Mouse (Mus musculus) neural tube, embryonic 14.5 days (tissue): Measurements from ENCODE around the gene Fbxl3. TPM values are rescaled to one million over a fixed set of nuclear protein-coding genes. Genes with fewer than 3 reads are reported as not detected.

Experiments used
- ATAC-seq: fragments of 200-750 bp; cut with Nextera tagmentation; 2 replicates; pipeline ENCODE4 v1.8.0; 2017; ENCODE audit warnings: low read depth, mild to moderate bottlenecking, moderate TSS enrichment, moderate library complexity
- H3K27ac ChIP-seq: fragments of 300-500 bp; sonication (generic); 2 replicates; pipeline ENCODE4 v1.5.1; 2014; ENCODE audit warnings: low read depth, mild to moderate bottlenecking, control low read depth, low read length, moderate library complexity, mixed read lengths
- H3K27me3 ChIP-seq: fragments of 300-500 bp; sonication (generic); 2 replicates; pipeline ENCODE4 v1.6.1; 2014; ENCODE audit warnings: low read length; ENCODE audit not compliant: control insufficient read depth, insufficient read depth
- H3K36me3 ChIP-seq: fragments of 300-500 bp; sonication (generic); 2 replicates; pipeline ENCODE4 v1.6.1; 2014; ENCODE audit warnings: low read length, mixed read lengths; ENCODE audit not compliant: control insufficient read depth, insufficient read depth
- H3K4me1 ChIP-seq: fragments of 300-500 bp; sonication (generic); 2 replicates; pipeline ENCODE4 v1.6.1; 2014; ENCODE audit warnings: low read length; ENCODE audit not compliant: control insufficient read depth, insufficient read depth
- H3K4me2 ChIP-seq: fragments of 300-500 bp; sonication (generic); 2 replicates; pipeline ENCODE4 v1.6.1; 2014; ENCODE audit warnings: mild to moderate bottlenecking, low read depth, low read length, control low read depth
- H3K4me3 ChIP-seq: fragments of 300-500 bp; sonication (generic); 2 replicates; pipeline ENCODE4 v1.5.1; 2014; ENCODE audit warnings: low read depth, low read length, control low read depth, mixed read lengths
- H3K9ac ChIP-seq: fragments of 300-500 bp; sonication (generic); replicated peaks from 2 replicates; pipeline ENCODE4 v1.6.1; 2014; ENCODE audit warnings: low read depth, mild to moderate bottlenecking, control low read depth, low read length, mixed read lengths
- H3K9me3 ChIP-seq: fragments of 300-500 bp; sonication (generic); 2 replicates; pipeline ENCODE4 v1.6.1; 2016; ENCODE audit warnings: low read length; ENCODE audit not compliant: control insufficient read depth
- WGBS: fragments of 180-500 bp; shearing (Covaris S2); extraction: QIAGEN DNeasy Blood & Tissue Kit; methylation state at CpG from one replicate; pipeline ENCODE4 v1.1.7; 2014; 5-methylcytosine and 5-hydroxymethylcytosine counted together
- polyA plus RNA-seq: library from polyadenylated mRNA; unstranded; fragments of >200 nt; fragmentation: Nextera tagmentation; extraction: Ambion mirVana; gene quantifications from 2 replicates; pipeline ENCODE4 v1.2.1, GENCODE M21; 2014

Gene Fbxl3
- polyA plus RNA-seq, 1 experiment from 2014 or later = 30.6 TPM

- H3K27ac ChIP-seq = no peak overlapping the region
- 87% methylated on average over 10 of the region's 10 CpGs for WGBS
- no peak overlapping the region for H3K4me3 ChIP-seq
- H3K4me1 ChIP-seq = no peaks in the 10 kb centered on the region
- no peak overlapping the region for H3K4me2 ChIP-seq
- H3K9ac ChIP-seq = no peak overlapping the region
- H3K9me3 ChIP-seq = no peaks in the 10 kb centered on the region
- ATAC-seq = no peak
- H3K27me3 ChIP-seq = no peaks in the 10 kb centered on the region
- no peaks in the 10 kb centered on the region for H3K36me3 ChIP-seq
Measured at GRCm38 (mm10) chr14:103059495-103059894, 39.9 kb downstream of the Fbxl3 start.

- Histone ChIP-seq H3K9me3 (no peaks in the 10 kb centered on the region), H3K4me3 (no peak overlapping the region), H3K4me1 (no peaks in the 10 kb centered on the region), H3K4me2 (no peak overlapping the region), H3K27ac (no peak overlapping the region), H3K9ac (no peak overlapping the region), H3K36me3 (no peaks in the 10 kb centered on the region), H3K27me3 (no peaks in the 10 kb centered on the region)
- no peak for ATAC-seq
- WGBS = 83% methylated on average over 1 of the region's 1 CpGs
Measured at GRCm38 (mm10) chr14:103058998-103059397, 40.4 kb downstream of the Fbxl3 start.

- no peak overlapping the region for H3K9ac ChIP-seq
- H3K9me3 ChIP-seq = no peaks in the 10 kb centered on the region
- no peak overlapping the region for H3K4me2 ChIP-seq
- no peak overlapping the region for H3K4me3 ChIP-seq
- H3K27me3 ChIP-seq = no peaks in the 10 kb centered on the region
- no peaks in the 10 kb centered on the region for H3K36me3 ChIP-seq
- WGBS = 94% methylated on average over 7 of the region's 7 CpGs
- H3K4me1 ChIP-seq = no peaks in the 10 kb centered on the region
- H3K27ac ChIP-seq = no peak overlapping the region
- ATAC-seq = no peak
Measured at GRCm38 (mm10) chr14:103056601-103057000, 42.8 kb downstream of the Fbxl3 start.

GRCm38 (mm10) chr14:103054731-103055130, 44.6 kb downstream of the Fbxl3 start:
- H3K27me3 ChIP-seq = no peaks in the 10 kb centered on the region
- WGBS = 87% methylated on average over 13 of the region's 13 CpGs

GRCm38 (mm10) chr14:103051159-103051769, 48.1 kb downstream of the Fbxl3 start:
- H3K4me3 ChIP-seq = no peak overlapping the region
- H3K9ac ChIP-seq = no peak overlapping the region
- H3K27ac ChIP-seq = no peak overlapping the region
- no peaks in the 10 kb centered on the region for H3K4me1 ChIP-seq
- ATAC-seq = peak; percentile 60; the same call in 1 of the 2 replicates
- WGBS = 35% methylated on average over 8 of the region's 8 CpGs
- no peaks in the 10 kb centered on the region for H3K27me3 ChIP-seq
- H3K36me3 ChIP-seq = no peaks in the 10 kb centered on the region
- no peaks in the 10 kb centered on the region for H3K9me3 ChIP-seq
- no peak overlapping the region for H3K4me2 ChIP-seq

More at GRCm38 (mm10) chr14:103054731-103055130, 44.6 kb downstream of the Fbxl3 start:
- Histone ChIP-seq H3K36me3 (no peaks in the 10 kb centered on the region), H3K9me3 (no peaks in the 10 kb centered on the region), H3K4me3 (no peak overlapping the region), H3K27ac (no peak overlapping the region), H3K4me2 (no peak overlapping the region), H3K4me1 (no peaks in the 10 kb centered on the region), H3K9ac (no peak overlapping the region)
- ATAC-seq = no peak

- Histone ChIP-seq H3K36me3 (no peaks in the 10 kb centered on the region), H3K4me2 (no peak overlapping the region), H3K4me3 (no peak overlapping the region), H3K27me3 (no peaks in the 10 kb centered on the region), H3K9me3 (no peaks in the 10 kb centered on the region), H3K27ac (no peak overlapping the region), H3K9ac (no peak overlapping the region), H3K4me1 (no peaks in the 10 kb centered on the region)
- no peak for ATAC-seq
- 91% methylated on average over 11 of the region's 11 CpGs for WGBS
Measured at GRCm38 (mm10) chr14:103048292-103049086, 50.9 kb downstream of the Fbxl3 start.

GRCm38 (mm10) chr14:103046677-103047076, 52.7 kb downstream of the Fbxl3 start, which contains the start of gene Acod1:
Acod1 (plus strand) TSS chr14:103046977.
- no peaks in the 10 kb centered on the region for H3K27me3 ChIP-seq
- H3K4me3 ChIP-seq = no peak within 1 kb of the TSS
- H3K27ac ChIP-seq = no peak within 1 kb of the TSS
- H3K36me3 ChIP-seq = no peaks in the 10 kb centered on the region
- no peaks in the 10 kb centered on the region for H3K9me3 ChIP-seq
- no peaks in the 10 kb centered on the region for H3K4me1 ChIP-seq
- ATAC-seq = no peak
- WGBS = 85% methylated on average over 2 of the region's 2 CpGs
- H3K4me2 ChIP-seq = no peak within 1 kb of the TSS
- no peak within 1 kb of the TSS for H3K9ac ChIP-seq

GRCm38 (mm10) chr14:103037016-103037415, 62.4 kb downstream of the Fbxl3 start:
- H3K9ac ChIP-seq = no peak overlapping the region
- no peaks in the 10 kb centered on the region for H3K4me1 ChIP-seq
- no peak overlapping the region for H3K4me3 ChIP-seq
- H3K27me3 ChIP-seq = no peaks in the 10 kb centered on the region
- WGBS = 86% methylated on average over 3 of the region's 3 CpGs
- H3K9me3 ChIP-seq = no peaks in the 10 kb centered on the region
- ATAC-seq = no peak
- no peak overlapping the region for H3K27ac ChIP-seq
- H3K36me3 ChIP-seq = no peaks in the 10 kb centered on the region
- H3K4me2 ChIP-seq = no peak overlapping the region

GRCm38 (mm10) chr14:103034076-103034475, 65.3 kb downstream of the Fbxl3 start:
- no peak for ATAC-seq
- Histone ChIP-seq H3K4me2 (no peak overlapping the region), H3K4me1 (no peaks in the 10 kb centered on the region), H3K4me3 (no peak overlapping the region), H3K27me3 (no peaks in the 10 kb centered on the region), H3K27ac (no peak overlapping the region), H3K36me3 (no peaks in the 10 kb centered on the region), H3K9ac (no peak overlapping the region), H3K9me3 (no peaks in the 10 kb centered on the region)
- 86% methylated on average over 9 of the region's 9 CpGs for WGBS
